Mouse (Mus musculus) thymus, adult 2 months (tissue): ENCODE measurements around the gene Mpzl1. TPM values are rescaled to one million over a fixed set of nuclear protein-coding genes. Genes with fewer than 3 reads are reported as not detected.

Experiments
- DNase-seq: peaks from one replicate; pipeline ENCODE4 v3.0.0; 2021
- H3K27ac ChIP-seq: fragments of 200-500 bp; 2 replicates; pipeline ENCODE4 v1.5.1; 2012; ENCODE audit warnings: low read length, control low read depth; ENCODE audit not compliant: control insufficient read depth, insufficient read depth
- H3K27me3 ChIP-seq: fragments of 200-500 bp; 2 replicates; pipeline ENCODE4 v1.6.1; 2012; ENCODE audit warnings: mild to moderate bottlenecking, low read length, moderate library complexity, mixed read lengths; ENCODE audit not compliant: control insufficient read depth, insufficient read depth
- H3K36me3 ChIP-seq: fragments of 200-500 bp; 2 replicates; pipeline ENCODE4 v1.6.1; 2012; ENCODE audit warnings: mild to moderate bottlenecking, low read length, moderate library complexity; ENCODE audit not compliant: control insufficient read depth, insufficient read depth
- H3K4me1 ChIP-seq: fragments of 200-500 bp; replicated peaks from 2 replicates; pipeline ENCODE4 v1.6.1; 2012; ENCODE audit warnings: low read length; ENCODE audit not compliant: control insufficient read depth, insufficient read depth
- H3K4me3 ChIP-seq: fragments of 200-500 bp; 2 replicates; pipeline ENCODE4 v1.5.1; 2012; ENCODE audit warnings: mild to moderate bottlenecking, low read length, control low read depth, moderate library complexity; ENCODE audit not compliant: control insufficient read depth, insufficient read depth
- CTCF ChIP-seq: fragments of 200-500 bp; IDR thresholded peaks from 2 replicates; pipeline ENCODE4 v1.5.1; 2012; ENCODE audit warnings: mild to moderate bottlenecking, control low read depth, low read length, moderate library complexity, borderline replicate concordance; ENCODE audit not compliant: control insufficient read depth, poor library complexity, insufficient read depth; ENCODE audit errors: extremely low read depth
- POLR2A ChIP-seq: fragments of 200-500 bp; IDR thresholded peaks from 2 replicates; pipeline ENCODE4 v1.6.1; 2012; ENCODE audit warnings: mild to moderate bottlenecking, low read length, control low read depth, moderate library complexity; ENCODE audit not compliant: control insufficient read depth, poor library complexity, insufficient read depth; ENCODE audit errors: extremely low read depth
- WGBS: fragments of 180-500 bp; shearing (Covaris S2); methylation state at CpG from one replicate; pipeline ENCODE4 v1.1.7; 2018; 5-methylcytosine and 5-hydroxymethylcytosine counted together
- polyA plus RNA-seq: library from polyadenylated mRNA; depleted of rRNA; stranded (reverse); fragments of >200 nt; gene quantifications from 2 replicates; pipeline ENCODE4 v1.2.3, GENCODE M21; 2012

Gene Mpzl1
- polyA plus RNA-seq, 1 experiment, result 5.9 TPM

DNA sequence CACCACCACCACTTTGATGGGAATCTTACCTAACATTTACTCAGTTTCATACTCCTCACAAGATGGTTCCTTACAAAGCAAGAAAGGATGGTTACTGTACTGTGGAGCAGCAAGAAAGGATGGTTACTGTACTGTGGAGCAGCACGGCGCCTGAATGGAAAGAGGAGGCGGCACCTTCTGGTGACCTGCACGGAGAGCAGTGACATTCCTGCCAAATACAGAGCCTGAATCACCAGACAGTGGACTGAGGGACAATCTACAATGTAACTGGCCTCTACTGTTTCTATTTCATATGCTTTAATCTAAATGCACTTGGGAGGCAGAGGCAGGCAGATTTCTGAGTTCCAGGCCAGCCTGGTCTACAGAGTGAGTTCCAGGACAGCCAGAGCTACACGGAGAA lies 9.3 kb downstream of the Mpzl1 start:
- no peaks in the 10 kb centered on the region for H3K4me1 ChIP-seq
- no peak overlapping the region for H3K4me3 ChIP-seq
- no peaks in the 10 kb centered on the region for H3K27me3 ChIP-seq
- WGBS, result 92% methylated on average over 5 of the region's 5 CpGs
- no peak for DNase-seq
- H3K27ac ChIP-seq, result no peak overlapping the region
- TF ChIP-seq CTCF (no peak), POLR2A (no peak)
- no peaks in the 10 kb centered on the region for H3K36me3 ChIP-seq

DNA sequence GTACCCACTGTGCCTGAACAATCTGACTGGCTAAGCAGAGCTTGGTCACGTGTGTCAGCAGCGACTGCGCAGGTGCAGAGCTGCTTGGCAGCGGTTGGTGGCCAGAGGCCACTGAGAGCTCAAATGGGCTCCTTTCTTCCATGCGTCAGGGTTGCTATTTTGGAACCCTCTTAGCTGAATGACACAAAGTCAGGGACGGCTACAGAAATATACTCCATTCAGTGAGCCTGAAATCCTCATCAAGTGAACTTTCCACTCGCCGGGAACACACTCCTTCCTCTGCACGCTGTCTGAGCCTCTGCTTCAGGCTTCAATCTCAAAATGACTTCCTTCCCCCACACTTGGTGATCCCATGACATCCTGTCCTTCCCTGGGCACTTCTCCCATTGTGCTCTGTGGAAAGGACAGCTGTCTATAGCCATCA lies 16.1 kb downstream of the Mpzl1 start:
- Histone ChIP-seq H3K4me3 (no peak overlapping the region), H3K27me3 (no peaks in the 10 kb centered on the region), H3K36me3 (no peaks in the 10 kb centered on the region), H3K27ac (no peak overlapping the region), H3K4me1 (no peaks in the 10 kb centered on the region)
- no peak for DNase-seq
- 86% methylated on average over 9 of the region's 9 CpGs for WGBS
- no peak for TF ChIP-seq CTCF
- TF ChIP-seq POLR2A, result no peak

DNA sequence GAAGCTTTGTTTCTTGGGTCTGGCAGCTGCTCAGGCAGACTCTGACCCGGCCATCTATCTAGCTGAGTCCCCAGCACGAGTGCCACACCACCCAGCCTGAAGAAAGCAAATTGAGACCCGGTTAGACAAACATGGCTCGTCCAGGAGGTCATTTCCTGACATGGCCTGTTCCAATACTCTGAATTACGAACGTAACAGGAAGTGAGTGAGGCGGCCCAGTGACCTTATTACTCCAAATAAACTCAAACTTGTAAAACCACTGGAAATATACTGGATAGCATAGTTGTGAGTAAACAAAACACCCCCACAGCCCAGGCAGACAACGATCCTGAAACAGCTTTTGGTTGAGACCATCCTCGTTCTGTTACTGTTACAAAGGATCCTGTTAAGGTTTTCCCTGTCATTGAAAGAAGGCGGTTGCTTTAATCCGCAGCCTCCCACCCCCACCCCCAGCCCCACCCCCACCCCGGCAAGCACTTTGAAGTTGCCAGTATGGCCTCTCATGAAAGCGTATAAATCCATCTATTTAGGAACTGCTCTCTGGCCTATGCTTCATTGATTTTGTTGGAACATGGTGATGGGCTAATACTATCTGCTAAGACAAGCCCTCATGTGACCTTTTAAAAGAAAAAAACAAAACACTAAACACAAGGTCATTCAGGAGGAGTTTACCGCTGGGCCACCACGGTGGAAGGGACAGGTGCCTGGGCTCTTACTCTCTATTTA lies 17.0 kb downstream of the Mpzl1 start:
- WGBS, result 87% methylated on average over 15 of the region's 15 CpGs
- Histone ChIP-seq H3K4me1 (0 out of 2 replicates have a peak, but pooled peaks cover 1% of the 10 kb centered on the region), H3K27ac (no peak overlapping the region), H3K36me3 (no peaks in the 10 kb centered on the region), H3K4me3 (no peak overlapping the region), H3K27me3 (no peaks in the 10 kb centered on the region)
- TF ChIP-seq CTCF, result no peak
- no peak for TF ChIP-seq POLR2A
- DNase-seq, result no peak

DNA sequence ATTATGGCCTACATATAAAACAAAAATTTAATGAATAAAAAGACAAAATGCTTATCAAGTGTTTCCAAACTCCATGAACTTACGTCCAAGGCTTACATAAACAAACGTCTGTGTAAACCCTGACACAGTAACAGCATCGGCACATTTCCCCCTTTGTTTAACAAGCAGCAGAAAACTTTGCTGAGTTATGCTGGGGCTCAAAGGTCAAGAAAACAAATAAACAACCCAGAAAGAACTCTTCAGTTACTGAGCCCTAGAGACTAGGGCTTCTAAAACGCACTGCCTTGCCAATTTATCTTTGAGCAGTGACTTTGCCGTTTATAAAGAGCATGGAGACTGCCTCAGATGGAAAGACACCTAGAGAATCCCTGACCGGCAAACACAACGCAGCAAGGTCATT lies 17.7 kb downstream of the Mpzl1 start:
- 89% methylated on average over 7 of the region's 7 CpGs for WGBS
- TF ChIP-seq POLR2A (no peak), CTCF (no peak)
- DNase-seq, result no peak
- Histone ChIP-seq H3K27ac (no peak overlapping the region), H3K4me1 (0 out of 2 replicates have a peak, but pooled peaks cover 2% of the 10 kb centered on the region), H3K4me3 (no peak overlapping the region), H3K36me3 (no peaks in the 10 kb centered on the region), H3K27me3 (no peaks in the 10 kb centered on the region)

DNA sequence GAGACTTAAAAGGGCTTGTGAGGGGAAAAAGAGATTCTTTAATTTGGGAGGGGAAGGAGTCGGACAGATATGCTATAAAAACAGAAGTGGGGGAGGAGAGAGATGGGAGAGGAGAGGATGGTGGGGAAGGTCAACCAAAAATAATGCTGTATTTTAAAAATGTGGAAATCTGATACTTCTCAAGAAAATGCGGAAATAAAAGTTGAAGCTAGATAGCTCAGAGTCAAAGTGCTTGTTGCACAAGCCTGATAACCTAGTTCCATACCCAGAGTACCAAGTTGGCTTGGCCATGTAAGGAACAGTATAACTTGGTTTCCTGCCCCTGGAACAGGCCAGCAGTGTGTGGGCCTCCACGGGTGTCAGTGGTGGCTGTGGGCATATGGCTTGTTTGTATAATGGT lies 19.5 kb downstream of the Mpzl1 start:
- Histone ChIP-seq H3K4me1 (0 out of 2 replicates have a peak, but pooled peaks cover 2% of the 10 kb centered on the region), H3K4me3 (no peak overlapping the region), H3K27me3 (no peaks in the 10 kb centered on the region), H3K27ac (no peak overlapping the region), H3K36me3 (no peaks in the 10 kb centered on the region)
- WGBS, result 94% methylated on average over 3 of the region's 3 CpGs
- TF ChIP-seq POLR2A (no peak), CTCF (no peak)
- no peak for DNase-seq

DNA sequence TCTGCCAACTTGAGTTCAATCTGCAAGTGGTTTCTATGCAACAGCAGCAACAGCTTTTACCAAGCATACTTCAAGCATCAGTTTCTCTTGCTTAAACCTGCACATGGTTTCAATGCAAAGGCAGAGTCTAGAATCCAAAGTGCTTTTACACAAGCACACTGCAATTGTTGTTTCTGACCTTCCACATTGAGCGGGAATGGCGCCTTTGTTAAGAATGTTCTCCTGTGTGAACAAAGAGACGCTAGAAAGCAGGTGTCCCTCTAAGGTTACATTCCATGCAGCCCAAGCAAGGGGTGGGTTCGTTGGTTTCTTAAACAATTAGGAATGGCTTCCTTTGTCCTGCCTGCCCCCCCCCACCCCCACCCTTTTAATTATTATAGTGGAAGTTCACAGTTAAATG lies 20.4 kb downstream of the Mpzl1 start:
- Histone ChIP-seq H3K27ac (no peak overlapping the region), H3K4me3 (no peak overlapping the region), H3K36me3 (no peaks in the 10 kb centered on the region), H3K27me3 (no peaks in the 10 kb centered on the region), H3K4me1 (0 out of 2 replicates have a peak, but pooled peaks cover 2% of the 10 kb centered on the region)
- 91% methylated on average over 4 of the region's 4 CpGs for WGBS
- TF ChIP-seq CTCF, result no peak
- no peak for TF ChIP-seq POLR2A
- no peak for DNase-seq
